Mouse (Mus musculus): ENCODE measurements around the gene Srsf4.

Gene Srsf4

GRCm38 (mm10) chr4:131873293-131874168, at the start of gene Srsf4:
Srsf4 (plus strand) TSS chr4:131873617.
- peak; percentile 92 to 94 for DNase-seq (ENCODE audit: low spot score in 2 of 2)

DNA sequence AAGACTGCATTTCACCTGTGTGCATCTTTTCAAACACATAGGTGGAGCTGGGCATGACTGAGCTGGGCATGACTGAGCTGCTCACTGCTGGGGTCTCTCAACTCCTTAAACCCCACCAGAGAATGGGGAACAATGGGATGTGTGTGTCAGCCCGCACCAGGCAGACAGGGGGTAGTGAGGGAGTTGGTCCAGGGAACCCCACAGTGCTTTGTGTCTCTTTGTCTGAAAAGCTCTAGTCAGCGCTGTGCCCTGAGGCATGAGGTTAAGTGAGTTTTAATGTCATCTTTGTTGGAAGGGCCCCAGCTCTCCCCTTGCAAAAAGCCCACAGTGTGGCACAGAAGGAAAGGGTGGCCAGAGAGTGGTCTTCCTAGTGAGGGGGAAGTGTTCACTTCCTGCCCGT, 48.5 kb upstream of the Srsf4 start:
- DNase-seq (ENCODE audit: low spot score in 2 of 2) = no peak

GRCm38 (mm10) chr4:131825830-131826229, 47.6 kb upstream of the Srsf4 start:
- no peak for DNase-seq (ENCODE audit: low spot score in 2 of 2)

DNA sequence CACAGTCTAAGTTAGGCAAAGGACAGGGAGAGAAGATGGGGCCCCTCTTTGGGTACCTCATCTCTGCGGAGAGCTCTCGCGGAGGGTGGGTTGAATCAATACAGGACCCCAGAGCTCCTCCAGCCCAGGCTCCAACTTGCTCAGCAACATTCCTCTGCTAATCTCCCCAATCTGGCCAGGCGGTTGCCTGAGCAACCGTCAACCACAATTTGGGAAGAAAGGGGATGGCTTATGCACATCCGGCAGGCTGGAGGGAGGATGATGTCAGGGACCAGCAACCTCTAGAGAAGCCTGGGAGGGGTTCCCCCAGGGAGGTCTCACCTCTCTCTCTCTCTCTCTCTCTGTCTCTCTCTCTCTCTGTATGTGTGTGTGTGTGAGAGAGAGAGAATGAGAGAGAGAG, 46.5 kb upstream of the Srsf4 start:
- no peak for DNase-seq (ENCODE audit: low spot score in 2 of 2)

GRCm38 (mm10) chr4:131829123-131829522, 44.3 kb upstream of the Srsf4 start:
- DNase-seq (ENCODE audit: low spot score in 2 of 2) = no peak

GRCm38 (mm10) chr4:131831546-131832045, 41.8 kb upstream of the Srsf4 start:
- DNase-seq (ENCODE audit: low spot score in 2 of 2) = no peak

GRCm38 (mm10) chr4:131832759-131833407, 40.5 kb upstream of the Srsf4 start:
- no peak for DNase-seq (ENCODE audit: low spot score in 2 of 2)

DNA sequence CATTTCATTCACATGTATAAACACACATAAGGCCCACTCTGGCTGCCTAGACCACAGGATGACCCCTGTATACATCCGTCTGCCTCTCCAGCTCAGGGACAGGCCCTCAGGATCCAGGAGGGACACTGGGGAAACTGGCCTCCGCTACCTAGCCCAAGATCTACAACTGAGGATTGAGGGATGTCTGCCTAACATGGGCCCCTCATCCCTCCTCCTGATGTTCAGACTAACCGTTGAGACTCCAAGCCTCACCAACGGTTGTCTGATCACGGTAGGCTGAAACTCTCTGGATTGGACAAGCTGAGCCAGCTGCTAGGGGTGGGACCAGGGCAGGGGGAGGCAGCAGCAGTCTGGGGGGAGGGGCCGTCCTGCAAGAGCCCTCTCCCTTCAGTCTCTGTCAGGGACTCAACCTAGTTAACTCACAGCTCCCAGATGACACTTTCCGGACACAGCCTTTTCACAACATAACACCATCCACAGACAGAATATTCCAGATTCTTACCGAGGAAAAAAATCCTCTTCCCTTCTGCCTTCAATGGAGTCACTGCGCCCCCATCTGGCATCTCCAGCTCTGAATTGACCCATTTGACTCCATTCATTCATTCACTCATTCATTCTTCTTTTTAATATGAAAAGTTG, 39.3 kb upstream of the Srsf4 start:
- no peak for DNase-seq (ENCODE audit: low spot score in 2 of 2)

DNA sequence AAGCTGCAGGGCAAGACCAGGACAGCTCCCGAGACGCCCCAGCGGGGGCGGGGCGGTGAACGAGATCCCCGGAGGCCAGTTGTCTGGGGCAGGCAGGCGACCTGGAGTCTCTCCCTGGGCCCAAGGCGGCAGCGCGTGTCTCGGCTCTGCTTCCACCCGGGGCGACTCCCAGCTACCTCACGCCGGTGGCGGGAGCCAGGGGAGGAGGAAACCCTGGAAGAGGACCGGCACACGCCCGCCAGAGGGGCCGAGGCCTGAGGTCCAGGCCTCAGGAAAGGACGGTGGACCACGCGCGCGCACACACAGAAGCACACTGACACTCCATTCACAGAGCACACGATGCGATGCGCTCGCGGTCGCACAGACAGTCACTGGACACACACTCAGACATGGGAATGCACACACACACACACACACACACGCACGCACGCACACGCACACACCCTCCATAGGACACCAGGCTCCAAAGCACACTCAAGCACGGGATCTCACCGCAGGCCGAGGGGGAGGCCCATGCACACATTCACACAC, 37.0 kb upstream of the Srsf4 start:
- DNase-seq (ENCODE audit: low spot score in 2 of 2) = no peak

GRCm38 (mm10) chr4:131836891-131837491, 36.4 kb upstream of the Srsf4 start:
- DNase-seq (ENCODE audit: low spot score in 2 of 2) = peak in 1 of 2 experiments; percentile 22

DNA sequence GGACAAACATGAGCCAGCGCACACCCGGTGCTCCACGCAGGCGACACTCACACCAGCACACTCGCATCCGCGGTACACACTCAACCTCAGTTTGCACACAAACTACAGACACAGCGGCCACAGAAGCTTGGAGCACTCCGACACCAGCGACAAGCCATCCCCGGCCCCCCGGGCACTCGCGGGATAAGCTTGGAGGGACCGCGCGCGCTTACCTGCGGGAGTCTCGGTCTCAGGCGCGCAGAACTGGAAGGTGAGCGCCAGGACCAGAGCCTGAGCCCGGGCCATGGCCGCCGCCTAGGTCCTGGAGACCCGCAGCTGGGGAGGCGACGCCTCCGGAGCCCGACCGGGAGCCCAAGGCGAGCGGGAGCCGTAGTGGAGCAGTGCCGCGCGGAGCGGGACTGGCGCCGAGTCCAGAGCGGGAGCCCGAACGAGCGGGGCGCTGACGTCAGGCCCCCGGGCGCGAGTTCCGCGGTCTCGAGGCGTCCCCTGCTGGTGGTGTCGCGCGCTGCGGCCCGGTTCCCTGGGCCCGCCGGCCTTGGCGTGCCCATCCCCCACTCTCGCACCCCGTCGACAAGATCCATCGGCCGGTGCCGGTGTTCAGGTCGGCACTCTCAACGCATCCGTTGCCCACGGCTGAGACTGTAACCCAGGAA, 35.4 kb upstream of the Srsf4 start, which contains the start of gene Ptpru:
TSS of gene Ptpru (minus strand) at position 417 of the 653 bp plus-strand sequence.
- DNase-seq (ENCODE audit: low spot score in 2 of 2) = peak; percentile 71 to 75

GRCm38 (mm10) chr4:131843290-131843743, 30.1 kb upstream of the Srsf4 start, which contains the start of gene Mecr:
Mecr (plus strand) TSS chr4:131843470.
- DNase-seq (ENCODE audit: low spot score in 2 of 2) = peak; percentile 91 to 92

DNA sequence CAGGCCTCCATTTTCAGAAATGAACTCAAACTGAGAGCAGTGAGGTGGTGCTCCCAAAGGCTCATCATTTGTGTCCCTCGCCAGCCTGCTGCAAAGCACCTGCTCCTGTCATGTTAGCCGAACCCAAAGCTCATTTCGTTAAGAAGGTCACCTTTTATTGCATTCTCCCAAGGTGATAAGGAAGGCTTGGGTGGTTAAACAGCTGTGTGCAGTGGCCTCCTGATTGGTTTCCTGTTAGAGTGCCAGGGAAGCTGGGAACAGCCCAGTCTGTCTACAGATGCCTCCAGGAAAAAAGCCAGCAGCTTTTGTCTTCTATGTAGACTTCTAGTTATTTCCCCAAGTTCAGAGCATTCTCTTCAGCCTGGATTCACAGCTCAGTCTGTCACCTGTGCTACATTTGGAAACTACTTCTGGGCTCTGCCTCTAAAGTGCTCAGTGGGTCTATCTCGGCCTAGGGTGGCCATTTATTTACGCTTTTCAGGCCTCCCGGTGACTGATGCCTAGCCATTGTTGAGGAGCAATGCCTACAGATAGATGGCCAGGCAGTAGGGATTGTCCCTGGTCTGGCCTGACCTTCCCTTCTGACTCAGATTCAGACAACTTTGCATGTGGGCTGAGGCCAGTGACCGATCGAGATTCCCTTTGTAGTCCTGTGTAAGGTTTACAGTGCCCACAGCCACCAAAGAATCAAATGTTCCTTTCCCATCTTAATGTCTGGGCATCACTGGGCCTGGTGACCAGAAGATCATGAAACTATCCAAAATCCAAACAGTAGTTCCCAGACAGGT, 27.2 kb upstream of the Srsf4 start:
- no peak for DNase-seq (ENCODE audit: low spot score in 2 of 2)

GRCm38 (mm10) chr4:131848082-131848481, 25.3 kb upstream of the Srsf4 start:
- DNase-seq (ENCODE audit: low spot score in 2 of 2) = no peak

DNA sequence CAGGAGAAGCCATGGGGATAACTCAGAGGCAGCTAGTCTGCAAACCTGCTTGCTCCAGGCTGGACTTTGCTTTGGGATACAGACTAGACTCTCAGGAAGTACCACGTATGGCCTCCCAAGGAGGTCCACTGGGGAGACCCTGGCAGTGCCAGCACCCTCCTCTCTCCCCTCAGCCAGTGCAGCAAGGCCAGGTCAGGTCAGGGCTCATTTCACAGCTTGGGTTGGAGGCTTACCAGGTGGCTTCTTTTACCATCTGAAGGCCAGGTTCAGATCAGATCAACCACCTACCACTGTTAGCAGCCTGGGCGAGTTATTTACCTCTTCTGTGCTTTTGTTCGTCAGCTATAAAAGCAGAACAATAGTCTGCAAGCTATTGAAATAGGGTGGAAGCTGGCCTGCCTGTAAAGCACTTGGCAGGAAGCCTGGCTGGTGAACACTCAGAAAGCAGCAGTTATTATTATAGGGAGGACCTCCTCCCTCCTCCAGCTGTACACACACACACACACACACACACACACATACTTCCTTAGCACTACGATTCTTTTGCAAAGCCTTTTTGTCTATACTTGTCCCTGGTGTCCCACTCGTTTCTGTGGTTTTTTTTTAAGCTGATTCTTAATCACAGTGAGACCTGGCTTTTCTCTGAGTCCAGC, 23.3 kb upstream of the Srsf4 start:
- DNase-seq (ENCODE audit: low spot score in 2 of 2) = peak; percentile 49 to 50

GRCm38 (mm10) chr4:131854950-131855349, 18.5 kb upstream of the Srsf4 start:
- no peak for DNase-seq (ENCODE audit: low spot score in 2 of 2)

GRCm38 (mm10) chr4:131860492-131861340, 12.7 kb upstream of the Srsf4 start:
- DNase-seq (ENCODE audit: low spot score in 2 of 2) = peak; percentile 59 to 62

- no peak for DNase-seq (ENCODE audit: low spot score in 2 of 2)
These were observed 12.1 kb upstream of the Srsf4 start for GRCm38 (mm10) chr4:131861341-131861739.

All from right cerebral cortex, postnatal 36 days (tissue).